Mouse (Mus musculus) spleen, adult 18-20 months (tissue): Measurements from ENCODE around the gene Abtb1.

Experiments
- DNase-seq, 2 experiments: peaks; one replicate each; pipeline ENCODE4 v3.0.0; 2022; ENCODE audit warnings: mixed read lengths in 2 of 2

Abtb1 gene

GRCm38 (mm10) chr6:88841781-88842689 is at the start of gene Abtb1:
Abtb1 (minus strand) TSS chr6:88841984.
- peak; percentile 98 to 99 for DNase-seq

DNA sequence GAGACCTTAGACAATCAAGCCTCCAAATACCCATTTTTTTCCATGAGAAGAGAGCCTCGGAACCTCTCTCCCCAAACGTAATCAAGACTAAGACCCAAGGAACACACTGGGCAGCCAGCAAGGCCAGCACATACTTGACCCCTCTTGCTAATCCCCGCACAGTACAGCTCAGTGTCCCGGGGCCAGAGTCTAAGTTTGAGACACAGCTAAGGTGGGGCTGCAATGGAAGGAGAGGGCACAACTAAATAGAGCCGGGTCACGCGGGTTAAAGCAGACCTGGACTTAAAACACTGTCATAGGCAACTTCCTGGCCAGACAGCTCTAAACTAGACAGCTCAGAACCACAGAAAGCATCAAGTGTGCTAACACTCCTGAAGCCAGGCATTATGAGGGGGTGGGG is 49.0 kb upstream of the Abtb1 start:
- DNase-seq: no peak

DNA sequence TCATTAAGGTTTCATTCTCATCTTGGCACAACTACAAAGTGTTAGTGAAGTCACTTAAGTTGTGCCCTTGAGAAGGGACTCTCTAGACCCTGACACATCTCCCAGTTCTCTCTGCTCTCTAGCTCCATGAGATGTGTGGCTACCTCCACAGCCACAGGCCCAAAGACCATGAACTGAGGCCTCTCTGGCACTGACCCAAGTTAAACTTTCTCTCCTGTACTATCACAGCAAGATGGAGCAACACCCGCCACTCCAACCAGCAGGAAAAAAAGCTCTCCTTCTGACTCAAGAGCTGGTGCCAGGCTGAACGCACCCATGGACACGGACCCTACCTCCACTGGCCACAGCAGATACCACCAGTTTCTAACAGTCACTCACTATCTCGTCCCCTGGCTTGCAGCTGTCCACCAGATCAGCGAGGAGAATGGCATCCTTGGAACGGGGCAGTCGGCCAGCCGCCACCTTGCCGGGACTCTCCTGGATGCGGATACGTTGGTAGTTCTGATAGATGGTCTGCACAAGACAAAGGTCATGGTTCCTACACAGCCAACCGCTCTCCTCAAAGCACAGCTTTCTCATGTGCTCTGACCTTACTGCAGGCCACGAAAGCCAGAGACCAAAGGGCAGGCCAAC is 47.7 kb upstream of the Abtb1 start:
- DNase-seq: no peak

DNA sequence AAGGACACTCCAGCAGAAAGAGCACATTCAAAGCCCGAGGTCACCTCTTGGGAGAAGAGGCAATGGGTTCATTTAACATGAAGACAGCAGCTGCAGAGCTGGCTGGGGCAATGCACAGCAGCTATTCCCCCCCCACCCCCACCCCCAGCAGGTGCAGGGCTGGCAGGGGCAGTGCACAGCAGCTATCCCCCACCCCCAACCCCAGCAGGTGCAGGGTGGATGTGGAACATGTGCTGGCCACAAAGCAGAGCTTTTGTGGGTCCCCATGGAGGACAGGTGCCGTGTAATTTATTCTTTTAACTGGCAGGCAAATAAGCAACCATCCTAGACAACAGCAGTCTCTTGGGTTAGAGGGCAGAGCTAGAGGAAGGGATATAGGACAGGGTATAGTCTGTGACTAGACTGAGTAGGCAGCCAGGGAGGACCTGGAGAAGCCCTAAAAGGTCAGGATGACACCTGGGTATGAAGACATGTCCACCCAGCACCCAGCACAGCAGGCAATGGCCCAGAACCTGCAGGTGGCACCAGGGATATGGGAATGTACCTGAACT is 44.7 kb upstream of the Abtb1 start:
- no peak for DNase-seq

- DNase-seq: no peak
These were observed 44.0 kb upstream of the Abtb1 start for GRCm38 (mm10) chr6:88885644-88886416.

DNA sequence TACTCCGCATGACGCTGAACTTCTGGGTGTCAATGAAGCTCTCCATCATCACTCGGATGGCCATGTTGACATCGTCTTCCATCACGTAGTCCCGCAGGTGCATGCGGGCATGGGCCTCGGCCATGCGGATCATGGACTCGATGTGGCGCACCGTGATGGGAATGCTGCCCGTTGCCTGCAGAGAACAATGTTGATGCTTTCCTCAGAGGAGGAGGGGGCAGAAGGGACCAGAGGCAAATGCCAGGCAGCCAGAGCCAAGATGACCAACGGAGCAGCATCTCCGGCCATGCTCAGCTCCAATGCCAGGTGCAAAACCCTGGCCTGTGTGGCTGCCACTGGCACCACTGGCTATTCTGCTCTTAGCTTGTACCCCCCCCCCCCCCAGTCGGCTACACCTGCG is 42.9 kb upstream of the Abtb1 start:
- DNase-seq: no peak

- DNase-seq: no peak
These were observed 42.4 kb upstream of the Abtb1 start for GRCm38 (mm10) chr6:88884195-88884594.

GRCm38 (mm10) chr6:88881334-88881733 is 39.5 kb upstream of the Abtb1 start:
- no peak for DNase-seq

GRCm38 (mm10) chr6:88879471-88879870 is 37.7 kb upstream of the Abtb1 start:
- DNase-seq: no peak

DNA sequence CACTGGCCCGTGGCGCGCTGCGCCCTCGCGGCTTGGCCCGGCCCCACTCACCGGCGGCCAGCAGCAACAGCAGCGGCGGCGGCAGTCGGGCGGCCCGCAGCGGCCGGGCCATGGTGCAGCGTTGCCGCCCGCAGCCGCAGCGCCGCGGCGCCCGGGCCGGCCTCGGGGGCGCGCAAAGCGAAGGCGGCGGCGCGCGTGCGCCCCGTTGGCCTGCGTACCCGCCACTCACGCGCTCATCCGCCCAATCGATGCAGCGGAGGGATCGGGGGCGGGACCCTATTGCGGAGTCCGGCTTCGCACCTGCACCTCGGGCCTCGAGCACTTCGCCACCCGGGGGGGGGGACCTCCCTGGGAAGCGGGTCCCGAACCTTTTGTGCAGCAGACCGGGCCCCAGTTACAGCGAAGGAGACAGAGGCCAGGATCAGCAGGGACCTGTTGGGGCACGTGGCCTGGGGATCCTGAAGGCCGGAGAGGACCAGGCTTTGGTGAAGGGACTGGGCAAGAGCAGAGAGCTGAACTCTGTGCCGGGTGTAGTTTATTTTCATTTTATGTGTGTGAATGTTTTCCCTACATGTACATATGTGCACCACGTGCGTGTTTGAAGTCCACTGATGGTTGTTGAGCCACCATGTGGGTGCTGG is 33.2 kb upstream of the Abtb1 start, which contains the start of gene Podxl2:
Gene Podxl2, minus strand, starts transcription at position 177 of the 641 bp plus-strand sequence.
- no peak for DNase-seq

- DNase-seq: no peak
These were observed 32.4 kb upstream of the Abtb1 start for GRCm38 (mm10) chr6:88873965-88874867.

GRCm38 (mm10) chr6:88872811-88873210 is 31.0 kb upstream of the Abtb1 start:
- DNase-seq: no peak

DNA sequence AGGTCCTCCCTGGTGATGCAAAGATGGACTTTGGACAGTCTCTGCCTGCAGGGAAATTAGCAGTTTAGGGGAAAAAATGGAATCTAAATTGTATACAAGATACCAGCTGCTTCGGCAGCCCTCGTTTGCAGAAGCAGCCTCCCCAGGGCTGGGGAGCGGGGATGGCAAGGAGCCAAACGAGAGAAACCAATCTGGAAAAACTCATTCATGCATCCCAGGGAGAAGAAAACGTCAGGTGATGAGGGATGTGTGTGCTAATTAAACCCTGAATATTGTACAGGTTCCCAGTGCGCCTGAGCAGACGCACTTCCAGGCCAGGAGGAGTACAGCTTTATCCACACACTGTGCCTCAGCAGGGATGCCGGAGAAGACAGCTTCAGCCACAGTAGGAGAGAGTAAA is 29.8 kb upstream of the Abtb1 start:
- no peak for DNase-seq

DNA sequence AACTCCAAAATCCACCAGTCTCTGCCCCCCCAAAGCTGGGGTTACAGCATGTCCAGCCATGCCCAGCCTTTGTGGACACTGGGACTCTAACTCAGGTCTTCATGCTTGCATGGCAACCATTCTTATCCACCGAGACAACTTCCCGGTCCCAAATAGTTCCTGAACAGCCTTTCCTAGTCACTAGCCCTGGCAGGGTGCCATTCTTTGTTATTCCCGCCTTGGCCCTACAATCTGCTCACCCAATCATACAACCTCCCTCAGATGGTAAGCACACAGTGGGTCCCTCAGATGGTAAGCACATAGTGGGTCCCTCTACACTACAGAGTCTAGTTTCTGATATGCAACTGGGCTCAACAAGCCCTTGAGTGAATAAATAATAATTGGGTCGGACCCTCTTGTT is 28.8 kb upstream of the Abtb1 start:
- no peak for DNase-seq

DNA sequence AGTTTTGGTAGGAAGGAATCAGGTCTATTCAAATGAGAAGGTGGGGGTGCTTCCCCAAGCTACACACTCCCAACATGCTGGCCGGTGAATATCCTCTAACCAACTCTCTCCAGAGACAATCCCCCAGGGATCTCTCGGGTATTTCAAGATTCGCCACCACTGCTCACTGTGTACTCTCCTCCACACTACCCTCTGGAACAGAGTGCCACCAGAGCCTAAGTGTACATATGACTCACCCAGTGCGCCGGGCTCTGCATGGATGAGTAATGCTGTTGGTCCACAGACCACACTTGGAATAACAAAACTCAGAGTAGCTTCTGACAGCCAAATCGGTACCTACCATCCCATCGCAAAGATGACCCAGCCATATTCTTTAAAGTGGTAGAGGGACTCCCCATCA is 27.7 kb upstream of the Abtb1 start:
- DNase-seq: no peak

GRCm38 (mm10) chr6:88865704-88866103 is 23.9 kb upstream of the Abtb1 start:
- no peak for DNase-seq

GRCm38 (mm10) chr6:88860914-88861313 is 19.1 kb upstream of the Abtb1 start:
- DNase-seq: no peak

DNA sequence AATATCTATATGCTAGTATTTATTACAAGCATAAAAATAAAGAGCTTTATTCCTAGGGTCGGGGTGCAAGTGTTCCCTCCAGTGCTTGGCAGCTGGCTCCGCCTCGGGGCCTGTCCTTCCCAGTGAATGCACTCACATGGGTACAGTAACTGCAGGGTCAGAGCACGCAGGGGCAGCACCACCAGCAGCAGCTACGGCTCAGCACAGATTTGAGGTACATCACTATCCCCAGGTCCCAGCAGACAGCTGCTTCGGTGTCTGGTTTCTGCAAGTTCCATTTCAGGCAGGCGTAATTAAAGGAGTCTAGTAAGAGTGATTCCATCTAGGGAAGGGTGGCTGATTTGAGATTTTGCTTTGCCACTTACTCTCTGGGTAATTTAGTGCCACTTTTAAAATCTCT is 16.6 kb upstream of the Abtb1 start:
- DNase-seq: no peak

- DNase-seq: no peak
These were observed 16.0 kb upstream of the Abtb1 start for GRCm38 (mm10) chr6:88857830-88858229.

GRCm38 (mm10) chr6:88857249-88857648 is 15.5 kb upstream of the Abtb1 start:
- no peak for DNase-seq

GRCm38 (mm10) chr6:88855636-88856035 is 13.9 kb upstream of the Abtb1 start:
- DNase-seq: peak in 1 of 2 experiments; percentile 54
